Mouse (Mus musculus) midbrain, postnatal 0 days (tissue): ENCODE results near the gene Trip10. TPM values are rescaled to one million over a fixed set of nuclear protein-coding genes. Genes with fewer than 3 reads are reported as not detected.

Source experiments
- ATAC-seq: fragments of 200-750 bp; cut with Nextera tagmentation; 2 replicates; pipeline ENCODE4 v1.8.0; 2017; ENCODE audit warnings: moderate number of reproducible peaks, mild to moderate bottlenecking, moderate TSS enrichment, moderate library complexity; ENCODE audit not compliant: low FRiP score
- DNase-seq: peaks from one replicate; pipeline ENCODE4 v3.0.0-alpha.2; 2015; ENCODE audit warnings: low spot score
- H3K27ac ChIP-seq: fragments of 300-500 bp; sonication (generic); 2 replicates; pipeline ENCODE4 v1.5.1; 2014; ENCODE audit warnings: low read depth, mild to moderate bottlenecking, low read length, mixed read lengths
- H3K27me3 ChIP-seq: fragments of 300-500 bp; sonication (generic); 2 replicates; pipeline ENCODE4 v1.6.1; 2014; ENCODE audit warnings: low read length, control low read depth, mixed read lengths; ENCODE audit not compliant: insufficient read depth
- H3K36me3 ChIP-seq: fragments of 300-500 bp; sonication (generic); 2 replicates; pipeline ENCODE4 v1.6.1; 2014; ENCODE audit warnings: low read length, control low read depth, mixed read lengths; ENCODE audit not compliant: insufficient read depth
- H3K4me1 ChIP-seq: fragments of 300-500 bp; sonication (generic); 2 replicates; pipeline ENCODE4 v1.6.1; 2014; ENCODE audit warnings: mild to moderate bottlenecking, control low read depth, antibody characterized with exemption, low read length, mixed read lengths; ENCODE audit not compliant: insufficient read depth
- H3K4me2 ChIP-seq: fragments of 300-500 bp; sonication (generic); 2 replicates; pipeline ENCODE4 v1.6.1; 2014; ENCODE audit warnings: low read depth, mild to moderate bottlenecking, low read length, mixed read lengths; ENCODE audit not compliant: poor library complexity, severe bottlenecking
- H3K4me3 ChIP-seq: fragments of 300-500 bp; sonication (generic); 2 replicates; pipeline ENCODE4 v1.5.1; 2014; ENCODE audit warnings: low read depth, mild to moderate bottlenecking, low read length, moderate library complexity
- H3K9ac ChIP-seq: fragments of 300-500 bp; sonication (generic); replicated peaks from 2 replicates; pipeline ENCODE4 v1.6.1; 2014; ENCODE audit warnings: mild to moderate bottlenecking, low read length, moderate library complexity, mixed read lengths; ENCODE audit not compliant: poor library complexity, severe bottlenecking
- H3K9me3 ChIP-seq: fragments of 300-500 bp; sonication (generic); 2 replicates; pipeline ENCODE4 v1.6.1; 2016; ENCODE audit warnings: low read length, control low read depth
- CTCF ChIP-seq: IDR thresholded peaks from 2 replicates; pipeline ENCODE4 v1.5.1; 2016; ENCODE audit warnings: antibody characterized with exemption, mild to moderate bottlenecking
- WGBS: fragments of 180-500 bp; shearing (Covaris S2); extraction: QIAGEN DNeasy Blood & Tissue Kit; methylation state at CpG from one replicate; pipeline ENCODE4 v1.1.7; 2014; 5-methylcytosine and 5-hydroxymethylcytosine counted together
- polyA plus RNA-seq: library from polyadenylated mRNA; unstranded; fragments of >200 nt; fragmentation: Nextera tagmentation; extraction: Ambion mirVana; gene quantifications from 2 replicates; pipeline ENCODE4 v1.2.1, GENCODE M21; 2015
- total RNA-seq: library from RNA; depleted of rRNA; stranded (reverse); fragments of >200 nt; gene quantifications from 2 replicates; pipeline ENCODE4 v1.2.3, GENCODE M21; 2014

Trip10 gene
- total and polyA plus RNA-seq, 2 experiments from 2014 or later, result 3.8 to 5.5 TPM

GRCm38 (mm10) chr17:57259742-57260141 is 10.5 kb downstream of the Trip10 start:
- H3K9me3 ChIP-seq, result no peaks in the 10 kb centered on the region
- H3K9ac ChIP-seq, result no peak overlapping the region
- no peaks in the 10 kb centered on the region for H3K36me3 ChIP-seq
- DNase-seq (no peak), ATAC-seq (no peak)
- no peak overlapping the region for H3K4me3 ChIP-seq
- no peaks in the 10 kb centered on the region for H3K27me3 ChIP-seq
- no peak for TF ChIP-seq CTCF
- H3K4me1 ChIP-seq, result no peaks in the 10 kb centered on the region
- 93% methylated on average over 8 of the region's 8 CpGs for WGBS
- H3K27ac ChIP-seq, result no peak overlapping the region
- H3K4me2 ChIP-seq, result no peak overlapping the region

GRCm38 (mm10) chr17:57260351-57260750 is 11.1 kb downstream of the Trip10 start:
- ATAC-seq (no peak), DNase-seq (no peak)
- no peak for TF ChIP-seq CTCF
- Histone ChIP-seq H3K4me3 (no peak overlapping the region), H3K27ac (no peak overlapping the region), H3K27me3 (no peaks in the 10 kb centered on the region), H3K4me2 (no peak overlapping the region), H3K36me3 (no peaks in the 10 kb centered on the region), H3K4me1 (peaks cover under 1% of the 10 kb centered on the region; the same call in 1 of the 2 replicates), H3K9ac (no peak overlapping the region), H3K9me3 (no peaks in the 10 kb centered on the region)
- WGBS, result 92% methylated on average over 9 of the region's 9 CpGs

- no peak overlapping the region for H3K27ac ChIP-seq
Observed at GRCm38 (mm10) chr17:57261286-57261685, 12.0 kb downstream of the Trip10 start.

GRCm38 (mm10) chr17:57261796-57262195 is 12.5 kb downstream of the Trip10 start:
- Histone ChIP-seq H3K9ac (no peak overlapping the region), H3K27ac (no peak overlapping the region), H3K9me3 (no peaks in the 10 kb centered on the region), H3K27me3 (no peaks in the 10 kb centered on the region), H3K4me1 (peaks cover 3% of the 10 kb centered on the region; the same call in 1 of the 2 replicates), H3K4me3 (no peak overlapping the region), H3K4me2 (no peak overlapping the region), H3K36me3 (no peaks in the 10 kb centered on the region)
- WGBS, result 40% methylated on average over 1 of the region's 1 CpGs
- DNase-seq (no peak), ATAC-seq (no peak)
- no peak for TF ChIP-seq CTCF

More at GRCm38 (mm10) chr17:57261286-57261685, 12.0 kb downstream of the Trip10 start:
- no peaks in the 10 kb centered on the region for H3K9me3 ChIP-seq
- no peak overlapping the region for H3K4me3 ChIP-seq
- WGBS, result 92% methylated on average over 4 of the region's 4 CpGs
- DNase-seq (no peak), ATAC-seq (no peak)
- H3K27me3 ChIP-seq, result no peaks in the 10 kb centered on the region
- no peaks in the 10 kb centered on the region for H3K36me3 ChIP-seq
- peaks cover 3% of the 10 kb centered on the region; the same call in 1 of the 2 replicates for H3K4me1 ChIP-seq
- no peak overlapping the region for H3K4me2 ChIP-seq
- H3K9ac ChIP-seq, result no peak overlapping the region
- no peak for TF ChIP-seq CTCF

- H3K27me3 ChIP-seq, result no peaks in the 10 kb centered on the region
- H3K4me3 ChIP-seq, result no peak overlapping the region
- TF ChIP-seq CTCF, result no peak
- no peak for ATAC-seq
- WGBS, result 94% methylated on average over 17 of the region's 17 CpGs
- H3K27ac ChIP-seq, result no peak overlapping the region
- no peak for DNase-seq
- H3K9ac ChIP-seq, result no peak overlapping the region
- H3K4me1 ChIP-seq, result peaks cover 3% of the 10 kb centered on the region; the same call in 1 of the 2 replicates
- no peaks in the 10 kb centered on the region for H3K9me3 ChIP-seq
- no peak overlapping the region for H3K4me2 ChIP-seq
- H3K36me3 ChIP-seq, result no peaks in the 10 kb centered on the region
Observed at GRCm38 (mm10) chr17:57262901-57263550, 13.8 kb downstream of the Trip10 start.

- no peak overlapping the region for H3K4me3 ChIP-seq
- no peaks in the 10 kb centered on the region for H3K36me3 ChIP-seq
- H3K9ac ChIP-seq, result no peak overlapping the region
- no peak for DNase-seq
- no peaks in the 10 kb centered on the region for H3K27me3 ChIP-seq
- H3K4me2 ChIP-seq, result no peak overlapping the region
- peaks cover 3% of the 10 kb centered on the region; the same call in 1 of the 2 replicates for H3K4me1 ChIP-seq
- TF ChIP-seq CTCF, result no peak
- ATAC-seq, result no peak
- H3K27ac ChIP-seq, result no peak overlapping the region
- no peaks in the 10 kb centered on the region for H3K9me3 ChIP-seq
- WGBS, result 75% methylated on average over 2 of the region's 2 CpGs
Observed at GRCm38 (mm10) chr17:57264164-57264563, 14.9 kb downstream of the Trip10 start.
